Mouse (Mus musculus) spleen, adult 2 months (tissue): Measurements from ENCODE around the gene Lcn9.

ENCODE experiments used
- CTCF ChIP-seq: fragments of 200-500 bp; IDR thresholded peaks from 2 replicates; pipeline ENCODE4 v1.5.1; 2011; ENCODE audit warnings: mild to moderate bottlenecking, inconsistent platforms; ENCODE audit not compliant: insufficient read depth, insufficient read length, insufficient replicate concordance; ENCODE audit errors: extremely low read depth
- POLR2A ChIP-seq: fragments of 200-500 bp; IDR thresholded peaks from 2 replicates; pipeline ENCODE4 v1.6.1; 2011; ENCODE audit warnings: low read depth, low read length, inconsistent platforms

- TF ChIP-seq CTCF (no peak), POLR2A (no peak)
Observed at GRCm38 (mm10) chr2:25842161-25842560, 19.2 kb downstream of the Lcn9 start.
